Mouse (Mus musculus) heart, embryonic 15.5 days (tissue): ENCODE measurements around the gene Tcf19. TPM values are rescaled to one million over a fixed set of nuclear protein-coding genes. Genes with fewer than 3 reads are reported as not detected.

ENCODE experiments used
- ATAC-seq: fragments of 200-750 bp; cut with Nextera tagmentation; replicated peaks from 2 replicates; pipeline ENCODE4 v1.8.0; 2017; ENCODE audit warnings: low read depth, moderate TSS enrichment; ENCODE audit not compliant: insufficient number of reproducible peaks, insufficient read depth, low FRiP score
- H3K27ac ChIP-seq: fragments of 300-500 bp; sonication (generic); 2 replicates; pipeline ENCODE4 v1.5.1; 2015; ENCODE audit warnings: mild to moderate bottlenecking, inconsistent platforms
- H3K27me3 ChIP-seq: fragments of 300-500 bp; sonication (generic); 2 replicates; pipeline ENCODE4 v1.6.1; 2015; ENCODE audit warnings: inconsistent platforms
- H3K36me3 ChIP-seq: fragments of 300-500 bp; sonication (generic); 2 replicates; pipeline ENCODE4 v1.6.1; 2015; ENCODE audit warnings: mild to moderate bottlenecking, inconsistent platforms
- H3K4me1 ChIP-seq: fragments of 300-500 bp; sonication (generic); replicated peaks from 2 replicates; pipeline ENCODE4 v1.6.1; 2015; ENCODE audit warnings: inconsistent platforms
- H3K4me2 ChIP-seq: fragments of 300-500 bp; sonication (generic); 2 replicates; pipeline ENCODE4 v1.6.1; 2015; ENCODE audit warnings: inconsistent platforms, mild to moderate bottlenecking, moderate library complexity
- H3K4me3 ChIP-seq: fragments of 300-500 bp; sonication (generic); 2 replicates; pipeline ENCODE4 v1.5.1; 2015; ENCODE audit warnings: mild to moderate bottlenecking, inconsistent platforms
- H3K9ac ChIP-seq: fragments of 300-500 bp; sonication (generic); 2 replicates; pipeline ENCODE4 v1.6.1; 2015; ENCODE audit warnings: mild to moderate bottlenecking, inconsistent platforms
- H3K9me3 ChIP-seq: fragments of 300-500 bp; sonication (generic); replicated peaks from 2 replicates; pipeline ENCODE4 v1.6.1; 2016; ENCODE audit warnings: inconsistent platforms
- WGBS: fragments of 180-500 bp; shearing (Covaris S2); methylation state at CpG from one replicate; pipeline ENCODE4 v1.1.7; 2015; ENCODE audit warnings: mixed read lengths; 5-methylcytosine and 5-hydroxymethylcytosine counted together
- polyA plus RNA-seq: library from polyadenylated mRNA; unstranded; fragments of >200 nt; fragmentation: Nextera tagmentation; extraction: Ambion mirVana; gene quantifications from 2 replicates; pipeline ENCODE4 v1.2.1, GENCODE M21; 2015

The Tcf19 gene
- polyA plus RNA-seq, 1 experiment from 2014 or later: 51.8 TPM

DNA sequence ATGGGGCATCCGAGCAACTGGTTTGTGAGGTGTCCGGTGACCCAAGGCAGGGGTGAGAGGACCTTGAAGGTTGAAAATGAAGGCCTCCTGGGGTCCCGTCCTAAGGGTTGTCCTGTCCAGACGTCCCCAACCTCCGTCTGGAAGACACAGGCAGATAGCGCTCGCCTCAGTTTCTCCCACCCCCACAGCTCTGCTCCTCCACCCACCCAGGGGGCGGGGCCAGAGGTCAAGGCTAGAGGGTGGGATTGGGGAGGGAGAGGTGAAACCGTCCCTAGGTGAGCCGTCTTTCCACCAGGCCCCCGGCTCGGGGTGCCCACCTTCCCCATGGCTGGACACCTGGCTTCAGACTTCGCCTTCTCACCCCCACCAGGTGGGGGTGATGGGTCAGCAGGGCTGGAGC, 10.8 kb downstream of the Tcf19 start, which contains the start of gene Pou5f1:
Pou5f1 (plus strand) TSS at position 243 of the 400 bp plus-strand sequence.
- WGBS: 42% methylated on average over 13 of the region's 13 CpGs
- H3K4me3 ChIP-seq: no peak within 1 kb of the TSS
- peaks cover 58% of the 10 kb centered on the region for H3K27me3 ChIP-seq
- 0 out of 2 replicates have a peak, but pooled peaks have one; percentile 17 for ATAC-seq
- no peak within 1 kb of the TSS for H3K27ac ChIP-seq
- no peaks in the 10 kb centered on the region; the same call in 1 of the 2 replicates for H3K4me1 ChIP-seq
- no peak within 1 kb of the TSS for H3K4me2 ChIP-seq
- no peak within 1 kb of the TSS for H3K9ac ChIP-seq
- no peaks in the 10 kb centered on the region for H3K36me3 ChIP-seq
- H3K9me3 ChIP-seq: no peaks in the 10 kb centered on the region

GRCm38 (mm10) chr17:35504628-35505481, 11.8 kb downstream of the Tcf19 start:
- Histone ChIP-seq H3K9ac (no peak overlapping the region), H3K4me3 (no peak overlapping the region), H3K9me3 (no peaks in the 10 kb centered on the region), H3K4me2 (no peak overlapping the region), H3K4me1 (no peaks in the 10 kb centered on the region; the same call in 1 of the 2 replicates), H3K27ac (no peak overlapping the region), H3K36me3 (no peaks in the 10 kb centered on the region), H3K27me3 (peaks cover 58% of the 10 kb centered on the region)
- WGBS: 26% methylated on average over 8 of the region's 8 CpGs
- no peak for ATAC-seq

GRCm38 (mm10) chr17:35503849-35504248, 12.8 kb downstream of the Tcf19 start:
- H3K27me3 ChIP-seq: peaks cover 49% of the 10 kb centered on the region
- WGBS: 29% methylated on average over 5 of the region's 5 CpGs
- H3K4me3 ChIP-seq: no peak overlapping the region
- H3K9me3 ChIP-seq: no peaks in the 10 kb centered on the region
- no peak overlapping the region for H3K4me2 ChIP-seq
- no peak overlapping the region for H3K9ac ChIP-seq
- no peak for ATAC-seq
- H3K27ac ChIP-seq: no peak overlapping the region
- no peaks in the 10 kb centered on the region for H3K4me1 ChIP-seq
- no peaks in the 10 kb centered on the region for H3K36me3 ChIP-seq

DNA sequence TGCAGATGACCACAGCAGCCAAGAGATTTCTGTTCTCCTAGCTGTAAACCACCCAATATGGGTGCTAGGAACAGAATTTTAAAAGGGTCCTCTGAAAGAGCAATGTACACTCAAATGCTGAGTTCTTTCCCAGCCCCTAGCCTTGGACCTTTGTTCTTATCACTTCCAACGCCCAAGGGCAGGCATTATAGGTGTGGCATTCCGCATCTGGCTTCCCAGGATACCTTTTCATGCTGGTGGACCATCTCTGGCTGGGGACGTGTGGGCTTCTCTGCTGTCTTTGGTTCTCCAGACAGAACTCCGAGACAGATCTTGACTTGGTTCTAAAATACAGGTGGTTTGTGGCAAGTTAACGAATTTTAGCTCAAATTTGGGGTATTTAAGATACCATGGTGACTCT, 13.9 kb downstream of the Tcf19 start:
- WGBS: 55% methylated on average over 5 of the region's 5 CpGs
- H3K4me2 ChIP-seq: no peak overlapping the region
- no peak overlapping the region for H3K4me3 ChIP-seq
- no peak overlapping the region for H3K27ac ChIP-seq
- ATAC-seq: no peak
- no peaks in the 10 kb centered on the region for H3K36me3 ChIP-seq
- H3K9me3 ChIP-seq: no peaks in the 10 kb centered on the region
- peaks cover 41% of the 10 kb centered on the region for H3K27me3 ChIP-seq
- H3K4me1 ChIP-seq: no peaks in the 10 kb centered on the region
- no peak overlapping the region for H3K9ac ChIP-seq

- Histone ChIP-seq H3K27ac (no peak overlapping the region), H3K9ac (no peak overlapping the region), H3K9me3 (no peaks in the 10 kb centered on the region), H3K4me2 (no peak overlapping the region), H3K27me3 (peaks cover 37% of the 10 kb centered on the region), H3K4me1 (no peaks in the 10 kb centered on the region), H3K4me3 (no peak overlapping the region), H3K36me3 (no peaks in the 10 kb centered on the region)
- WGBS: 13% methylated on average over 6 of the region's 6 CpGs
- ATAC-seq: no peak
These were observed 14.4 kb downstream of the Tcf19 start for GRCm38 (mm10) chr17:35502226-35502625.

DNA sequence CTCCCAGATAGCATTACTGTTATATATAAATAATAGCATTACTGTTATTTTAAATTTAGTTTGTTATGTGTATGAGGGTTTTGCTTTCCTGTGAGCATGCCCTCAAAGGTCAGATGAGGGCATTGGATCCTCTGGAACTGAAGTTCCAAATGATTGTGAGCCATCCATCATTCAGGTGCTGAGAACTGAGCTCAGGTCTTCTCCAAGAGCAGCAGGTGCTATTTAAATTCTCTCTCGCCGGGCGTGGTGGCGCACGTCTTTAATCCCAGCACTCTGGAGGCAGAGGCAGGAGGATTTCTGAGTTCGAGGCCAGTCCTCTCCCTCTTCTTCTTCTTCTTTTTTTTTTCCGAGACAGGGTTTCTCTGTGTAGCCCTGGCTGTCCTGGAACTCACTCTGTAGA, 19.5 kb downstream of the Tcf19 start:
- Histone ChIP-seq H3K27me3 (peaks cover 4% of the 10 kb centered on the region; the same call in 1 of the 2 replicates), H3K4me2 (no peak overlapping the region), H3K9me3 (no peaks in the 10 kb centered on the region), H3K4me1 (no peaks in the 10 kb centered on the region), H3K27ac (no peak overlapping the region), H3K36me3 (no peaks in the 10 kb centered on the region), H3K9ac (no peak overlapping the region), H3K4me3 (no peak overlapping the region)
- 92% methylated on average over 7 of the region's 7 CpGs for WGBS
- no peak for ATAC-seq

DNA sequence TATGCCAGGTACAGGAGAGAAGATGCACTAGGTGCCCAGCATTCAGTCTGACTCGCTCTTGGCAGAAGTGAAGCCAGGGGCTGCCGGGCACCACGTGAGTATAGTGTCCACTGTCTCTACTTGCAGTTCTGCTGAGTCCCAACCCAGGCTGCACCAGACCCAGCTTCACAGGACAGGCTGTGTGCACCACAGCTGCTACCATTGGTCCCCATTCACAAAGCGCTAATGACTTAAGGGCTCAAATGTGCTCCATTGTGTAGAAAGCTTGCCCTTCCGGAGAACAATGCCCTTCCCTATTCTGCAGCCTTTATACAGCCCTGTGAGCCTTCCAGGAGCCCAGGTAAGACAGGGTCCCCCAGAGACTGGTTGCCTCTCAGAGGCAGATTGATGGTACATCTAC, 26.3 kb downstream of the Tcf19 start:
- no peaks in the 10 kb centered on the region for H3K9me3 ChIP-seq
- no peaks in the 10 kb centered on the region for H3K36me3 ChIP-seq
- H3K9ac ChIP-seq: no peak overlapping the region
- H3K4me1 ChIP-seq: peaks cover 4% of the 10 kb centered on the region; the same call in 1 of the 2 replicates
- no peak overlapping the region for H3K27ac ChIP-seq
- peaks cover 8% of the 10 kb centered on the region; the same call in 1 of the 2 replicates for H3K27me3 ChIP-seq
- ATAC-seq: no peak
- H3K4me2 ChIP-seq: no peak overlapping the region
- WGBS: 75% methylated on average over 5 of the region's 5 CpGs
- H3K4me3 ChIP-seq: no peak overlapping the region

DNA sequence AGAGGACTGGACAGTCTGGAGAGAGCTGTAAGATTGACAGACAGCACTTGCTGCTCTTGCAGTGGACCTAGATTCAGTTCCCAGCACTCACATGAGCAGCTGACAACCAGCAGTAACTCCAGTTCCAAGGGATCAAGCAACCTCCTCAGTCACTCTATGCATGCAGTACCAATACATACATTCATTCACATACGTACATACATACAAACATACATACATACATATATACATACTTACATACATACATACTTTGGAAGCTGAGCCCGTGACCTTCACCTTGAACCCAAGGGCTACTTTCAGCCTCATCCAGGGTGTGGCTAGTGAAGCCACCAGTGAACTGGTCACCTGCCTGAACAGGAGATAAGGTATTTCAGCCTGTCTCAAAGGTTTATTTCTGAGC, 28.6 kb downstream of the Tcf19 start:
- no peak overlapping the region for H3K9ac ChIP-seq
- 89% methylated on average over 2 of the region's 2 CpGs for WGBS
- ATAC-seq: no peak
- H3K9me3 ChIP-seq: no peaks in the 10 kb centered on the region
- no peaks in the 10 kb centered on the region for H3K36me3 ChIP-seq
- H3K27me3 ChIP-seq: peaks cover 8% of the 10 kb centered on the region; the same call in 1 of the 2 replicates
- H3K4me1 ChIP-seq: peaks cover 4% of the 10 kb centered on the region; the same call in 1 of the 2 replicates
- H3K4me2 ChIP-seq: no peak overlapping the region
- H3K27ac ChIP-seq: no peak overlapping the region
- no peak overlapping the region for H3K4me3 ChIP-seq

DNA sequence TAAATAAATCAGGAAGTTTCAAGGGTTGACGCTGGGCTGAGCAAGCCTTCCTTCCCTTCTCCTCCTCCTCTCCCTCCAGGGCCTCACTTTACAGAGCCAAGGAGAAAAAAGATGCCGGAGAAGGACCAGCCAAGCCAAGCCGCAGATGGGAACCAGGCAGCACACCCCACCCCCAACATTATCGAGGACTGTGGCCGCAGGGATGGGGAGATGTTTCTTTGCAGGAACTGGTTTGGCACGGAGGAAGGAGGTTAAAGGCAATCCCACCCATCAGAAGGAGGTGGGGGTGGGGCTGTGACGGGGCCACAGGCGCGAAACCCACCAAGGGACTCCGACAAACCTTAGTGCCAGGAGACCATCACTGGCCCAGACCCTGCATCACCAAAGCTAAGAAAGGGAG, 29.9 kb downstream of the Tcf19 start:
- no peak overlapping the region for H3K4me2 ChIP-seq
- H3K4me1 ChIP-seq: peaks cover 4% of the 10 kb centered on the region; the same call in 1 of the 2 replicates
- no peak overlapping the region for H3K4me3 ChIP-seq
- H3K27me3 ChIP-seq: peaks cover 8% of the 10 kb centered on the region; the same call in 1 of the 2 replicates
- no peak overlapping the region for H3K27ac ChIP-seq
- H3K9me3 ChIP-seq: no peaks in the 10 kb centered on the region
- no peak for ATAC-seq
- WGBS: 46% methylated on average over 10 of the region's 10 CpGs
- H3K9ac ChIP-seq: no peak overlapping the region
- no peaks in the 10 kb centered on the region for H3K36me3 ChIP-seq

- peak; percentile 72 for ATAC-seq
- H3K4me1 ChIP-seq: peaks cover 4% of the 10 kb centered on the region; the same call in 1 of the 2 replicates
- WGBS: 21% methylated on average over 4 of the region's 4 CpGs
- H3K9ac ChIP-seq: no peak overlapping the region
- H3K4me2 ChIP-seq: no peak overlapping the region
- peak overlapping the region; percentile 57 for H3K27ac ChIP-seq
- H3K27me3 ChIP-seq: peaks cover 8% of the 10 kb centered on the region; the same call in 1 of the 2 replicates
- no peak overlapping the region for H3K4me3 ChIP-seq
- no peaks in the 10 kb centered on the region for H3K9me3 ChIP-seq
- H3K36me3 ChIP-seq: no peaks in the 10 kb centered on the region
These were observed 30.9 kb downstream of the Tcf19 start for GRCm38 (mm10) chr17:35485702-35486101.

DNA sequence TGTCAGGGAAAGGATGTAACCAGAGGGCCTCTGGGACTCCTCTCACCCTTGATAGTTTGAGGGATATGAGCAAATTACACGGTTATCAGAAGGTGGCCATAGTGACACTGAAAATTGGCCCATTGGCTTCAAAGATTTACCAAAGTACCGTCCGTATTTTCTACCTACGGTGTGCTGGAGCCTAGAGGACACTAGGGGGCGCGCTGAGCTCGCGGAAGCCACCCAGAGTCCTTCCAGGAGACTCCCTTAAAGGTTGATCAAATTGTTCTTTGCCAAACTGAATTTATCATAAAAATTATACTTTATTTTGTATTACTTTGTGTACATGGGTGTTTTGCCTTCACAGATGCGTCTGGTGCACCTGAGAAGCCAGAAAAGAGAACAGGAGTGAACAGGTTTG, 32.6 kb downstream of the Tcf19 start:
- Histone ChIP-seq H3K9ac (no peak overlapping the region), H3K27me3 (no peaks in the 10 kb centered on the region), H3K27ac (no peak overlapping the region), H3K9me3 (no peaks in the 10 kb centered on the region), H3K4me3 (no peak overlapping the region), H3K4me2 (no peak overlapping the region), H3K36me3 (no peaks in the 10 kb centered on the region), H3K4me1 (peaks cover 4% of the 10 kb centered on the region; the same call in 1 of the 2 replicates)
- ATAC-seq: no peak
- WGBS: 1% methylated on average over 9 of the region's 9 CpGs
